Mouse (Mus musculus) urinary bladder, postnatal 36 days (tissue): ENCODE measurements around the gene Mrpl32.

ENCODE experiments used
- DNase-seq, 2 experiments: peaks; one replicate each; pipeline ENCODE4 v3.0.0; 2022; ENCODE audit warnings: low spot score in 2 of 2, mixed read lengths in 1 of 2

The Mrpl32 gene

GRCm38 (mm10) chr13:14612926-14613529, at the start of gene Mrpl32, which contains the start of gene Psma2:
Gene Mrpl32, minus strand, starts transcription at chr13:14613165.
Gene Psma2, plus strand, starts transcription at chr13:14613240.
- DNase-seq = peak; percentile 96 to 97

- no peak for DNase-seq
These were observed 36.3 kb upstream of the Mrpl32 start for GRCm38 (mm10) chr13:14649301-14649700.

GRCm38 (mm10) chr13:14639998-14640397, 27.0 kb upstream of the Mrpl32 start:
- DNase-seq = no peak

GRCm38 (mm10) chr13:14629726-14630641, 17.0 kb upstream of the Mrpl32 start, which contains the start of gene AW209491:
Gene AW209491, plus strand, starts transcription at chr13:14630154.
- DNase-seq = peak; percentile 95 to 96

- DNase-seq = peak; percentile 47 to 53
These were observed 5.8 kb upstream of the Mrpl32 start for GRCm38 (mm10) chr13:14618724-14619123.

GRCm38 (mm10) chr13:14613553-14613952, 588 bp upstream of the Mrpl32 start:
- DNase-seq = no peak

- DNase-seq = no peak
These were observed 502 bp downstream of the Mrpl32 start for GRCm38 (mm10) chr13:14612463-14612862.

GRCm38 (mm10) chr13:14607616-14608015, 5.3 kb downstream of the Mrpl32 start:
- DNase-seq = no peak

- DNase-seq = no peak
These were observed 10.2 kb downstream of the Mrpl32 start for GRCm38 (mm10) chr13:14602744-14603143.

- no peak for DNase-seq
These were observed 32.6 kb downstream of the Mrpl32 start for GRCm38 (mm10) chr13:14580392-14580791.

GRCm38 (mm10) chr13:14574128-14574527, 38.8 kb downstream of the Mrpl32 start:
- no peak for DNase-seq

- no peak for DNase-seq
These were observed 51.6 kb downstream of the Mrpl32 start for GRCm38 (mm10) chr13:14561336-14561735.
